Mouse (Mus musculus) kidney, adult 2 months (tissue): ENCODE data around the gene Atf4. TPM values are rescaled to one million over a fixed set of nuclear protein-coding genes. Genes with fewer than 3 reads are reported as not detected.

Experiments used
- DNase-seq: peaks from one replicate; pipeline ENCODE4 v3.0.0; 2021
- H3K27ac ChIP-seq: fragments of 200-500 bp; 2 replicates; pipeline ENCODE4 v1.5.1; 2012; ENCODE audit warnings: low read depth, low read length, control low read depth, inconsistent platforms; ENCODE audit not compliant: insufficient read depth
- H3K27me3 ChIP-seq: fragments of 200-500 bp; replicated peaks from 2 replicates; pipeline ENCODE4 v1.6.1; 2012; ENCODE audit warnings: mild to moderate bottlenecking, moderate library complexity, low read length, inconsistent platforms; ENCODE audit not compliant: control insufficient read depth, insufficient read depth
- H3K36me3 ChIP-seq: fragments of 200-500 bp; 2 replicates; pipeline ENCODE4 v1.6.1; 2012; ENCODE audit warnings: mild to moderate bottlenecking, moderate library complexity, low read length, inconsistent platforms; ENCODE audit not compliant: control insufficient read depth, insufficient read depth
- H3K4me1 ChIP-seq: fragments of 200-500 bp; 2 replicates; pipeline ENCODE4 v1.6.1; 2011; ENCODE audit warnings: low read length; ENCODE audit not compliant: control insufficient read depth, insufficient read depth
- H3K4me3 ChIP-seq: fragments of 200-500 bp; 2 replicates; pipeline ENCODE4 v1.5.1; 2011; ENCODE audit warnings: mild to moderate bottlenecking, low read depth, low read length, control low read depth; ENCODE audit not compliant: insufficient read depth
- CTCF ChIP-seq: fragments of 200-500 bp; conservative IDR thresholded peaks from 2 replicates; pipeline ENCODE4 v1.5.1; 2011; ENCODE audit warnings: low read depth, mild to moderate bottlenecking, control low read depth, low read length, moderate library complexity, mixed read lengths; ENCODE audit not compliant: insufficient read depth, insufficient read length
- POLR2A ChIP-seq: fragments of 200-500 bp; IDR thresholded peaks from one replicate; pipeline ENCODE4 v1.6.1; 2011; ENCODE audit warnings: low read depth, low read length, control low read depth
- WGBS: fragments of 180-500 bp; shearing (Covaris S2); methylation state at CpG from one replicate; pipeline ENCODE4 v1.1.7; 2018; 5-methylcytosine and 5-hydroxymethylcytosine counted together
- polyA plus RNA-seq: library from polyadenylated mRNA; depleted of rRNA; stranded (reverse); fragments of >200 nt; gene quantifications from 2 replicates; pipeline ENCODE4 v1.2.3, GENCODE M21; 2012

The Atf4 gene
- polyA plus RNA-seq, 1 experiment: 92.3 TPM

- TF ChIP-seq POLR2A: no peak
- no peak for TF ChIP-seq CTCF
- H3K27me3 ChIP-seq: no peaks in the 10 kb centered on the region
- WGBS: 41% methylated on average over 14 of the region's 14 CpGs
- no peaks in the 10 kb centered on the region for H3K4me1 ChIP-seq
- no peak overlapping the region for H3K27ac ChIP-seq
- H3K36me3 ChIP-seq: no peaks in the 10 kb centered on the region
- DNase-seq: no peak
- H3K4me3 ChIP-seq: no peak overlapping the region
Observed at GRCm38 (mm10) chr15:80219211-80219610, 35.8 kb upstream of the Atf4 start.

- no peaks in the 10 kb centered on the region; the same call in 1 of the 2 replicates for H3K4me1 ChIP-seq
- no peak overlapping the region for H3K27ac ChIP-seq
- H3K27me3 ChIP-seq: no peaks in the 10 kb centered on the region
- no peak for DNase-seq
- 57% methylated on average over 4 of the region's 4 CpGs for WGBS
- H3K4me3 ChIP-seq: no peak overlapping the region
- no peaks in the 10 kb centered on the region for H3K36me3 ChIP-seq
- TF ChIP-seq CTCF (no peak), POLR2A (no peak)
Observed at GRCm38 (mm10) chr15:80219705-80220657, 35.0 kb upstream of the Atf4 start.

- no peaks in the 10 kb centered on the region for H3K27me3 ChIP-seq
- no peaks in the 10 kb centered on the region for H3K36me3 ChIP-seq
- TF ChIP-seq CTCF: no peak; the same call in 1 of the 2 replicates
- TF ChIP-seq POLR2A: no peak
- no peak overlapping the region for H3K27ac ChIP-seq
- no peak for DNase-seq
- no peak overlapping the region for H3K4me3 ChIP-seq
- H3K4me1 ChIP-seq: no peaks in the 10 kb centered on the region; the same call in 1 of the 2 replicates
- 60% methylated on average over 8 of the region's 8 CpGs for WGBS
Observed at GRCm38 (mm10) chr15:80221031-80221430, 34.0 kb upstream of the Atf4 start.

- H3K4me3 ChIP-seq: no peak overlapping the region
- WGBS: 91% methylated on average over 7 of the region's 7 CpGs
Observed at GRCm38 (mm10) chr15:80223751-80224150, 31.2 kb upstream of the Atf4 start.

GRCm38 (mm10) chr15:80225208-80225607, 29.8 kb upstream of the Atf4 start:
- Histone ChIP-seq H3K27ac (no peak overlapping the region), H3K4me3 (no peak overlapping the region), H3K4me1 (no peaks in the 10 kb centered on the region; the same call in 1 of the 2 replicates), H3K27me3 (no peaks in the 10 kb centered on the region), H3K36me3 (no peaks in the 10 kb centered on the region)
- TF ChIP-seq POLR2A (no peak), CTCF (peak; percentile 92)
- peak; percentile 75 for DNase-seq
- WGBS: 21% methylated on average over 9 of the region's 9 CpGs

More at GRCm38 (mm10) chr15:80223751-80224150, 31.2 kb upstream of the Atf4 start:
- TF ChIP-seq POLR2A: no peak
- no peak for TF ChIP-seq CTCF
- Histone ChIP-seq H3K4me1 (no peaks in the 10 kb centered on the region; the same call in 1 of the 2 replicates), H3K27ac (no peak overlapping the region), H3K36me3 (no peaks in the 10 kb centered on the region), H3K27me3 (no peaks in the 10 kb centered on the region)
- no peak for DNase-seq

GRCm38 (mm10) chr15:80225796-80226195, 29.2 kb upstream of the Atf4 start:
- Histone ChIP-seq H3K36me3 (no peaks in the 10 kb centered on the region), H3K4me1 (no peaks in the 10 kb centered on the region; the same call in 1 of the 2 replicates), H3K27me3 (no peaks in the 10 kb centered on the region), H3K4me3 (no peak overlapping the region), H3K27ac (no peak overlapping the region)
- DNase-seq: peak; percentile 77
- TF ChIP-seq POLR2A: no peak
- peak; percentile 64 for TF ChIP-seq CTCF
- WGBS: 50% methylated on average over 2 of the region's 2 CpGs

GRCm38 (mm10) chr15:80228071-80228800, 26.7 kb upstream of the Atf4 start:
- no peak for DNase-seq
- no peak for TF ChIP-seq POLR2A
- no peak for TF ChIP-seq CTCF
- Histone ChIP-seq H3K36me3 (no peaks in the 10 kb centered on the region), H3K27ac (no peak overlapping the region), H3K4me1 (no peaks in the 10 kb centered on the region; the same call in 1 of the 2 replicates), H3K27me3 (no peaks in the 10 kb centered on the region), H3K4me3 (no peak overlapping the region)
- 80% methylated on average over 17 of the region's 17 CpGs for WGBS
